Mouse (Mus musculus): Measurements from ENCODE around the gene Cd48.

GRCm38 (mm10) chr1:171681531-171682299 lies at the start of gene Cd48:
- TF ChIP-seq EP300 (IDR thresholded peaks at IDR 0.05; ENCODE audit: low read depth) = no peak
- TF ChIP-seq CTCF (IDR thresholded peaks at IDR 0.05; ENCODE audit: low read depth) = no peak
